Mouse (Mus musculus) lung, embryonic 14.5 days (tissue): ENCODE data around the gene Derl3. TPM values are rescaled to one million over a fixed set of nuclear protein-coding genes. Genes with fewer than 3 reads are reported as not detected.
"Not testable (repeated sequence)": the region's sequence is repeated elsewhere in the genome, so short reads cannot be mapped to it uniquely, and the experiment has no call there.

Experiments
- ATAC-seq: fragments of 200-750 bp; cut with Nextera tagmentation; 2 replicates; pipeline ENCODE4 v1.8.0; 2017; ENCODE audit warnings: mild to moderate bottlenecking, moderate TSS enrichment, moderate library complexity; ENCODE audit not compliant: insufficient read depth
- DNase-seq: peaks from one replicate; pipeline ENCODE4 v3.0.0-alpha.2; 2015
- H3K27ac ChIP-seq: fragments of 300-500 bp; sonication (generic); 2 replicates; pipeline ENCODE4 v1.5.1; 2014; ENCODE audit warnings: low read depth, mild to moderate bottlenecking, moderate library complexity
- H3K27me3 ChIP-seq: fragments of 300-500 bp; sonication (generic); 2 replicates; pipeline ENCODE4 v1.6.1; 2014; ENCODE audit warnings: low read length, control low read depth; ENCODE audit not compliant: insufficient read depth
- H3K36me3 ChIP-seq: fragments of 300-500 bp; sonication (generic); 2 replicates; pipeline ENCODE4 v1.6.1; 2014; ENCODE audit warnings: control low read depth; ENCODE audit not compliant: insufficient read depth
- H3K4me1 ChIP-seq: fragments of 300-500 bp; sonication (generic); 2 replicates; pipeline ENCODE4 v1.6.1; 2014; ENCODE audit warnings: antibody characterized with exemption, control low read depth; ENCODE audit not compliant: insufficient read depth
- H3K4me2 ChIP-seq: fragments of 300-500 bp; sonication (generic); 2 replicates; pipeline ENCODE4 v1.6.1; 2014; ENCODE audit warnings: mild to moderate bottlenecking
- H3K4me3 ChIP-seq: fragments of 300-500 bp; sonication (generic); 2 replicates; pipeline ENCODE4 v1.5.1; 2014; ENCODE audit warnings: low read depth, low read length
- H3K9ac ChIP-seq: fragments of 300-500 bp; sonication (generic); 2 replicates; pipeline ENCODE4 v1.6.1; 2014
- H3K9me3 ChIP-seq: fragments of 300-500 bp; sonication (generic); 2 replicates; pipeline ENCODE4 v1.6.1; 2016; ENCODE audit warnings: low read depth, low read length, control low read depth
- CTCF ChIP-seq: IDR thresholded peaks from 2 replicates; pipeline ENCODE4 v1.5.1; 2016; ENCODE audit warnings: antibody characterized with exemption, low read depth
- WGBS: fragments of 180-500 bp; shearing (Covaris S2); extraction: QIAGEN DNeasy Blood & Tissue Kit; methylation state at CpG from one replicate; pipeline ENCODE4 v1.1.7; 2014; 5-methylcytosine and 5-hydroxymethylcytosine counted together
- polyA plus RNA-seq: library from polyadenylated mRNA; unstranded; fragments of >200 nt; fragmentation: Nextera tagmentation; extraction: Ambion mirVana; gene quantifications from 2 replicates; pipeline ENCODE4 v1.2.1, GENCODE M21; 2014

Gene Derl3
- polyA plus RNA-seq, 1 experiment from 2014 or later: 2.0 TPM

DNA sequence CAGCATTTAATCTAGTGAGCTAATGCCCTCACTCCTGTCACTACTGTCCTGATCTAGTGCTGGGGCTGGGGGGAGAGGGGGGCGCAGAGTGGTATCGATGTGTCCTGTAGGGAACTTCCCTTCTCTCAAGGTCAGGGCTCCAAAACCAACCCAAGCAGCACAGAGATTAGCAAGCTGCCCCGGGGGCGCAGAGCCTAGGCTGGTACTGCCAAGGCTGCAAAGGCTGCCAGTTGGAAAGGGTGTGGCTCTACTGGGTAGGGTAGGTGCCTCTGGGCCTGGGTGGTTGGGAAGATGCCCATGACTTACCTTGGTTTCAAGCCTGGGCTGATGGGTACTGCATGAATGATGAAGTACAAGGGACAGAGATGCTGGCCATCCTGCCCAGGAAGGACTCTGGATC lies 35.6 kb upstream of the Derl3 start:
- no peak for DNase-seq
- no peak overlapping the region for H3K9ac ChIP-seq
- H3K4me1 ChIP-seq: peaks cover 9% of the 10 kb centered on the region
- no peak overlapping the region for H3K4me3 ChIP-seq
- peaks cover 19% of the 10 kb centered on the region for H3K36me3 ChIP-seq
- TF ChIP-seq CTCF: no peak
- no peak overlapping the region for H3K27ac ChIP-seq
- H3K9me3 ChIP-seq: no peaks in the 10 kb centered on the region
- no peak for ATAC-seq
- H3K27me3 ChIP-seq: no peaks in the 10 kb centered on the region
- peak overlapping the region; percentile 63; the same call in 1 of the 2 replicates for H3K4me2 ChIP-seq
- 93% methylated on average over 4 of the region's 4 CpGs for WGBS

DNA sequence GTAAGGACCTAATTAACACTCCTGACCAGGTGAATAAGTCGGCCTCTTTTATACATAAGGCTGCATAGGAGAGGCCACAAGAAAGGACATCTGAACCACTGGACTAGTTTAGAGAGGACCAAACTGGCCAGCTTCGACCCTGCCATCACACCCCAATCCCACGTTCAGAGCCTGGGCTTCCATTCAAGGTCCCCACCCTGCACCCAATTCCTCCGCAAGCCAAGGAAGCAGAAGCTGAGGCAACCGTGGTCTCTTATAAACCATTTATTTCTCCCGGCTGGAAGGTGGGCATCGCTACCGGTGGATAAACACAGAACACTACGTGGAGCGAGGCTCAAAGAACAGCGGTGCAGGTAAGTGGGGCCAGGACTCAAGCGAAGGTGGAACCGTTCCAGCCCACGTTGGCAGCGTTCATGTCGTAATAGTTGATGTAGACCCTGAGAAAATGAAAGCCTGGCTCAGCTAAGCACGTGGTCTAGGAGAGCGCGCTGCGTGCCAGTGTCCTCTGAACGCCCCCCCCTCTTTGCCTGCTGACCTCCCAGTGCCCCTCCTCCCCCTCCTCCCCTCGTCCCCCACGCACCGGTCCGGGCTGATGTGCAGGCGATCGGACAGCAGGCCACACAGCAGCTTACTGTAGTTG lies 34.0 kb upstream of the Derl3 start:
- 2% methylated on average over 25 of the region's 27 CpGs for WGBS
- Histone ChIP-seq H3K9me3 (no peaks in the 10 kb centered on the region), H3K9ac (peak overlapping the region; percentile 90), H3K27ac (peak overlapping the region; percentile 98), H3K4me2 (peak overlapping the region; percentile 63), H3K4me3 (peak overlapping the region; percentile 68), H3K36me3 (peaks cover 19% of the 10 kb centered on the region), H3K4me1 (peaks cover 9% of the 10 kb centered on the region), H3K27me3 (no peaks in the 10 kb centered on the region)
- no peak for TF ChIP-seq CTCF
- DNase-seq (peak; percentile 70), ATAC-seq (peak; percentile 74)

DNA sequence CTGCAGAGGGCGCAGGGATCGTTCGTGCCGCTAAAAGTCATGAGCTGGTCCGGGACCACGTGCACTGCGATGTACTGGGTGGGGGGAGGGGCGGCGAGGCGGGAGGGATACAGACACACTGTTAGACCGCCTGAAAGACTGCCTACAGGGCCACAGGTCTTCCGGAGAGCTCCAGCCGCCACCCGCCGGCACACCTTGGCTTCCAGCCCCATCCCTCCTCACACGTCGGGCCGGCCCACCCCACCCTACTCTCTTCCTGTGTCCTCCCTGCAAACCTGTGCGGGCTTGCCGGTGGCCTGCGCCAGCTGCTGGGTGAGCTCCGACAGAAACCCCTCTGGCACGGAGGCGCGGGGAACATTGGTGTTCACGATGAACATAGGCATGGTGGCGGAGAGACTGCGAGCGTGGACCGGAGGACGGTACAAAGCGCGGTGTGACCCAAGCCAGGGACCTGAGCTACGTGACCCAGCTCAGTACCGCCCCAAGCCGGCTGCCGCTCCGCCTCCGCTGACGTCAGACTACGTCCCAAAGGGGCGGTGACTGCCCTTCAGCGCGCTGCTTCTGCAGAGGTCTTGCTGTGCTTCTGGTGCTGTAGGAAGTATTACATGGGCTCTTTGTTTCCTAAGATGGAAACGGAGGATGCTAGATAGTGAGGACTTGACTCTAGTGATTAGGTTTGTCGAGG lies 33.3 kb upstream of the Derl3 start, which contains the start of gene Mif:
Gene Mif, minus strand, starts transcription at position 455 of the 685 bp plus-strand sequence.
- H3K4me1 ChIP-seq, H3K27me3 ChIP-seq, H3K9me3 ChIP-seq: not testable (repeated sequence)
- TF ChIP-seq CTCF: 0 out of 2 replicates have a peak, but pooled peaks have one; percentile 18
- 0% methylated on average over 45 of the region's 46 CpGs for WGBS
- Histone ChIP-seq H3K4me3 (peak within 1 kb of the TSS; percentile 68), H3K27ac (peak within 1 kb of the TSS; percentile 98), H3K9ac (peak within 1 kb of the TSS; percentile 90), H3K36me3 (peaks cover 19% of the 10 kb centered on the region), H3K4me2 (peak within 1 kb of the TSS; percentile 63)
- DNase-seq (peak; percentile 98), ATAC-seq (peak; percentile 97)

DNA sequence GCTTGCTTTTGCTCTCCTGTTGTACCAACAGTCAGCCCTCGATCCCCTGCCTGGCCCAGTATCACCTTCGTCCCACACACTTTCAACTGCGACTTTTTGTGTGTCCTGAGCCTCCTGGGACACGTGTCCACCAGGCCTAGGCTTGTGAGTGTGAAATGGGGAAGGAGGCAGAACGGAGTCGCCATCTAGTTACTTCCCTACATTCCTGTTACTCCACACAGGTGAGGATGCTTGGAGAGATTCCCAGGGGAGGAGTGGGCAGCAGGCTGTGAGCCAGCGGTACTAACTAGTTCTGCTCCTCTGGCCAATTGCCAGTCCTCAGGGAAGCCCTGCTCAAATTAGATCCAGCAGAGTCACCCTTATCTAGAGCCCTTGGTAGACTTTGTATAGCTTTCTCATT lies 32.5 kb upstream of the Derl3 start:
- H3K27me3 ChIP-seq: no peaks in the 10 kb centered on the region
- H3K9ac ChIP-seq: no peak overlapping the region
- TF ChIP-seq CTCF: no peak
- DNase-seq (peak; percentile 54), ATAC-seq (no peak)
- H3K4me3 ChIP-seq: no peak overlapping the region
- peak overlapping the region; percentile 98 for H3K27ac ChIP-seq
- H3K4me2 ChIP-seq: no peak overlapping the region
- no peaks in the 10 kb centered on the region for H3K9me3 ChIP-seq
- peaks cover 9% of the 10 kb centered on the region for H3K4me1 ChIP-seq
- peaks cover 19% of the 10 kb centered on the region for H3K36me3 ChIP-seq
- 30% methylated on average over 7 of the region's 7 CpGs for WGBS

DNA sequence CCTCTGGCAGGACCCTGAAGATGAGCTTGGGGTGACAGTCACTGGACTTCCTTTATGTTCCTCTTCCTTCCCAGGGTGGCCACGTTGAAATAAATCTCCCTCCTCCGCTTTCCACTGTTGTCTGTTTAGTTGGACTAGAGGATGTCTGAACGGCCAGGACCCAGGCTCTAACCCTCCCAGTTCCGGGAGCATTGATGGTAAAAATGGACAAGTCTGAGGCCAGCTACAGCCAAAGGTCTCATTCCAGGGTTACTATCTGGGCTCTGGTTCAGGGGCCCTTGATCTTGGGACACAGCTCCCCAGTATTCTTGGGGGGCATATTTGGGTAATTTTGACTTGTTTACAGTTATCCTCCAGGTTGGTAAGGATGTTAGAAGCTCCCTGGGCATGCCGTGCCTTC lies 31.6 kb upstream of the Derl3 start:
- H3K9me3 ChIP-seq: no peaks in the 10 kb centered on the region
- H3K4me2 ChIP-seq: no peak overlapping the region
- peaks cover 9% of the 10 kb centered on the region for H3K4me1 ChIP-seq
- no peak for TF ChIP-seq CTCF
- H3K27ac ChIP-seq: no peak overlapping the region
- no peak overlapping the region for H3K9ac ChIP-seq
- H3K4me3 ChIP-seq: no peak overlapping the region
- ATAC-seq: no peak
- no peaks in the 10 kb centered on the region for H3K27me3 ChIP-seq
- no peak for DNase-seq
- H3K36me3 ChIP-seq: peaks cover 19% of the 10 kb centered on the region
- WGBS: 87% methylated on average over 5 of the region's 5 CpGs

DNA sequence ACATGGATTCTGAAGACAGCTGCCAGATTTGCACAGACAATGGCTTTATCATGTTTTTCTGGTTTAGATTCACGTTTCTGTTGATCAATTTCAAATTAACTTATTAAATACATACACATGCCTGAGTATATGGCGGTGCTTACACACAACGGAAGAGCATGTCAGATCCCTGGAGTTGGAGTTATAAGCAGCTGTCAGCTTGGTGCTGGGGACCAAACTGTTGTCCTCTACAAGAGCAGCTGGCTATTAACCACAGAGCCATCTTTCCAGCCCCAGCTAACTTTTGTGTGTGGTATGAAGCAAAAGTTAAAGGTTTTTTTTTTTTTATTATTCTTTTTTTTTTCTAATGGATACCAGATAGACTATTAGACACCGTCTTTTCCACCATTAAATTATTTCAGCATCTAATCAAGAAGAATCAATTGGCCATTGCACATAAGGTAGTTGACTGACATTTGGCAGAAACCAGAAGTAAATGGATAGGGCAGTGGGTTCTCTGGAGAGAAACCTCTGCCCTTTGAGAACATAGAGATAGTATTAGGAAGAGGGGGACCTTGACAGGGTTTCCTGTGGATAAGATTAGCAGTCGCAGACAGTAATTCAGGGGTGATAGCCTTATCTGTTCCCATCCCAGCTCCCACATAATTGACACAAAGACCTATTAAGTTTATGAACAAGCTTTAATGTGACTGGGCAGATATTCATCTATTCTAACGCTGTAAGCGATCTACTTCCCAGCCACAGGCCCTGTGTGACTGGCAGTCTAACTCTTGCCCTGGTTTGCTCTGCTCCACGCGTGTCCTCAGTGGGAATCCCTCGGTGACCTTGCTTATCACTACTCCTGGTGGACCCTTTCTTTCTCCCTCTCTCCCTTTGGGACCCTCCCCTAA lies 20.9 kb upstream of the Derl3 start:
- DNase-seq: no peak
- Histone ChIP-seq H3K4me2 (peak overlapping the region; percentile 61), H3K4me3 (peak overlapping the region; percentile 30), H3K4me1 (no peaks in the 10 kb centered on the region), H3K36me3 (no peaks in the 10 kb centered on the region), H3K27ac (0 out of 2 replicates have a peak overlapping the region, but pooled peaks have one; percentile 63), H3K27me3 (no peaks in the 10 kb centered on the region), H3K9ac (peak overlapping the region; percentile 32; the same call in 1 of the 2 replicates), H3K9me3 (no peaks in the 10 kb centered on the region)
- peak; percentile 3; the same call in 1 of the 2 replicates for ATAC-seq
- 34% methylated on average over 10 of the region's 10 CpGs for WGBS
- no peak for TF ChIP-seq CTCF
